Mouse (Mus musculus): ENCODE results near the gene Hmgcs1.

Gene Hmgcs1

GRCm38 (mm10) chr13:119754635-119755020 is 64.4 kb downstream of the Hmgcs1 start:
- peak; percentile 40 for DNase-seq

- DNase-seq: peak; percentile 46
These were observed 65.0 kb downstream of the Hmgcs1 start for GRCm38 (mm10) chr13:119755141-119755547.

- peak; percentile 87 for DNase-seq
These were observed 65.7 kb downstream of the Hmgcs1 start, which contains the start of gene Nim1k for GRCm38 (mm10) chr13:119755681-119756471. Gene Nim1k (minus strand): TSS chr13:119755882.

GRCm38 (mm10) chr13:119756831-119757230 is 66.7 kb downstream of the Hmgcs1 start:
- no peak for DNase-seq
